Mouse (Mus musculus) midbrain, embryonic 15.5 days (tissue): ENCODE data around the gene Wdfy3. TPM values are rescaled to one million over a fixed set of nuclear protein-coding genes. Genes with fewer than 3 reads are reported as not detected.
A peak's percentile ranks its signal among the peaks of the same experiment; 100 is the strongest.

Experiments
- ATAC-seq: fragments of 200-750 bp; cut with Nextera tagmentation; replicated peaks from 2 replicates; pipeline ENCODE4 v1.8.0; 2017; ENCODE audit warnings: moderate TSS enrichment
- H3K27ac ChIP-seq: fragments of 300-500 bp; sonication (generic); 2 replicates; pipeline ENCODE4 v1.5.1; 2015; ENCODE audit warnings: mild to moderate bottlenecking, inconsistent platforms
- H3K27me3 ChIP-seq: fragments of 300-500 bp; sonication (generic); replicated peaks from 2 replicates; pipeline ENCODE4 v1.6.1; 2015; ENCODE audit warnings: inconsistent platforms
- H3K36me3 ChIP-seq: fragments of 300-500 bp; sonication (generic); replicated peaks from 2 replicates; pipeline ENCODE4 v1.6.1; 2015; ENCODE audit warnings: inconsistent platforms
- H3K4me1 ChIP-seq: fragments of 300-500 bp; sonication (generic); 2 replicates; pipeline ENCODE4 v1.6.1; 2015; ENCODE audit warnings: inconsistent platforms
- H3K4me2 ChIP-seq: fragments of 300-500 bp; sonication (generic); 2 replicates; pipeline ENCODE4 v1.6.1; 2015; ENCODE audit warnings: inconsistent platforms, mild to moderate bottlenecking, moderate library complexity
- H3K4me3 ChIP-seq: fragments of 300-500 bp; sonication (generic); 2 replicates; pipeline ENCODE4 v1.5.1; 2015; ENCODE audit warnings: mild to moderate bottlenecking, inconsistent platforms
- H3K9ac ChIP-seq: fragments of 300-500 bp; sonication (generic); 2 replicates; pipeline ENCODE4 v1.6.1; 2015; ENCODE audit warnings: mild to moderate bottlenecking, inconsistent platforms
- H3K9me3 ChIP-seq: fragments of 300-500 bp; sonication (generic); 2 replicates; pipeline ENCODE4 v1.6.1; 2016; ENCODE audit warnings: inconsistent platforms
- WGBS: fragments of 180-500 bp; shearing (Covaris S2); methylation state at CpG from one replicate; pipeline ENCODE4 v1.1.7; 2015; ENCODE audit warnings: mixed read lengths; 5-methylcytosine and 5-hydroxymethylcytosine counted together
- polyA plus RNA-seq: library from polyadenylated mRNA; unstranded; fragments of >200 nt; fragmentation: Nextera tagmentation; extraction: Ambion mirVana; gene quantifications from 2 replicates; pipeline ENCODE4 v1.2.1, GENCODE M21; 2015

Gene Wdfy3
- polyA plus RNA-seq, 1 experiment from 2014 or later = 33.5 TPM

DNA sequence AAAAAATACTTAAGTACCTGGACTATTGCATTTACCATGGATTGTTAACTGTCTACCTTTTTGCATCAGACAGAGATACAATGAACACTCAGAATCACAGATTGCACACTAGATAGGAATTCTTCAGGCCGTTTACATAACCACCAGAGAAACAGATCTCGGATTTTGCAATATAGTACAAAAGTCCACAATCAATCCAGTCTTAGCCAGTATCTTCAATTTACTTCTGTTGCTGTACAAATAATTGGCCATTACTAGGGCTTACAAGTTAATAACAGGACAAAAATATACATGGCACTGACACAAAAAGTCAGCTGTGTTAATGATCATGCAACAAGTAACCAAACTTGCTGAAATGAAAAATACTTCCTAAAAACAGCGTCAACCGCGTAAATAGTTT, 236.7 kb downstream of the Wdfy3 start:
- H3K4me3 ChIP-seq = no peak overlapping the region
- H3K9ac ChIP-seq = no peak overlapping the region
- H3K27ac ChIP-seq = no peak overlapping the region
- H3K4me2 ChIP-seq = no peak overlapping the region
- no peaks in the 10 kb centered on the region for H3K27me3 ChIP-seq
- no peaks in the 10 kb centered on the region for H3K9me3 ChIP-seq
- no peaks in the 10 kb centered on the region for H3K4me1 ChIP-seq
- WGBS = 94% methylated on average over 5 of the region's 5 CpGs
- peaks cover 37% of the 10 kb centered on the region for H3K36me3 ChIP-seq
- ATAC-seq = no peak

- Histone ChIP-seq H3K4me1 (peaks cover under 1% of the 10 kb centered on the region; the same call in 1 of the 2 replicates), H3K27me3 (no peaks in the 10 kb centered on the region), H3K9me3 (no peaks in the 10 kb centered on the region), H3K36me3 (peaks cover 29% of the 10 kb centered on the region; the same call in 1 of the 2 replicates), H3K4me3 (no peak overlapping the region), H3K9ac (no peak overlapping the region), H3K4me2 (no peak overlapping the region), H3K27ac (no peak overlapping the region)
- no peak for ATAC-seq
- WGBS = 92% methylated on average over 6 of the region's 6 CpGs
These were observed 237.7 kb downstream of the Wdfy3 start for GRCm38 (mm10) chr5:101832042-101832441.

DNA sequence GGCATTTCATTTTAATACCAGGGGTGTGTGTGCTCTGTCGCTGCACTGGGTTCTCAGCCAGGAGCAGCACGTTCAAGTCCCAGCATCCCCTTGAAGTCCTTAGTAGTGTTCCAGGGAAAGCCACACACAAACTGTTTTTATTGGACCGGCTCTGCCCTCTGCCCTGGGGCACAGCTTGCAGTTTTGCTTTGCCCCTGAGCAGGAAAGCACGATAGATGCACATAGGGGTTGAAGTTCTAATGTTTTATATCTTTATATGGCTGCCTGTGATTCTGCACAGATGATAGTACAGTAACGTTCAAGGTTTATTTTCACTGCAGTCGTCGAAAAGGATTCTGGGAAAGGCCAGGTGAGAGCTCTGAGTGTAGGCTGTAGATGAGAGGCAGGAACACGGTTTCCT, 239.5 kb downstream of the Wdfy3 start:
- ATAC-seq = no peak
- 85% methylated on average over 8 of the region's 8 CpGs for WGBS
- Histone ChIP-seq H3K27me3 (no peaks in the 10 kb centered on the region), H3K4me2 (no peak overlapping the region), H3K36me3 (peaks cover 18% of the 10 kb centered on the region; the same call in 1 of the 2 replicates), H3K9ac (no peak overlapping the region), H3K4me3 (no peak overlapping the region), H3K9me3 (no peaks in the 10 kb centered on the region), H3K4me1 (peaks cover 11% of the 10 kb centered on the region), H3K27ac (no peak overlapping the region)

GRCm38 (mm10) chr5:101828932-101829331, 240.8 kb downstream of the Wdfy3 start:
- Histone ChIP-seq H3K27me3 (no peaks in the 10 kb centered on the region; the same call in 1 of the 2 replicates), H3K4me1 (peaks cover 11% of the 10 kb centered on the region), H3K9ac (no peak overlapping the region), H3K9me3 (no peaks in the 10 kb centered on the region), H3K27ac (no peak overlapping the region), H3K4me3 (no peak overlapping the region), H3K36me3 (peaks cover 13% of the 10 kb centered on the region; the same call in 1 of the 2 replicates), H3K4me2 (no peak overlapping the region)
- no peak for ATAC-seq
- 82% methylated on average over 3 of the region's 3 CpGs for WGBS

- WGBS = 46% methylated on average over 12 of the region's 12 CpGs
- H3K9me3 ChIP-seq = no peaks in the 10 kb centered on the region
- H3K4me1 ChIP-seq = peaks cover 11% of the 10 kb centered on the region
- H3K9ac ChIP-seq = no peak overlapping the region
- ATAC-seq = no peak
- no peak overlapping the region for H3K4me3 ChIP-seq
- H3K27me3 ChIP-seq = no peaks in the 10 kb centered on the region; the same call in 1 of the 2 replicates
- H3K36me3 ChIP-seq = 0 out of 2 replicates have a peak, but pooled peaks cover 7% of the 10 kb centered on the region
- H3K4me2 ChIP-seq = no peak overlapping the region
- H3K27ac ChIP-seq = no peak overlapping the region
These were observed 242.2 kb downstream of the Wdfy3 start for GRCm38 (mm10) chr5:101827477-101827876.

DNA sequence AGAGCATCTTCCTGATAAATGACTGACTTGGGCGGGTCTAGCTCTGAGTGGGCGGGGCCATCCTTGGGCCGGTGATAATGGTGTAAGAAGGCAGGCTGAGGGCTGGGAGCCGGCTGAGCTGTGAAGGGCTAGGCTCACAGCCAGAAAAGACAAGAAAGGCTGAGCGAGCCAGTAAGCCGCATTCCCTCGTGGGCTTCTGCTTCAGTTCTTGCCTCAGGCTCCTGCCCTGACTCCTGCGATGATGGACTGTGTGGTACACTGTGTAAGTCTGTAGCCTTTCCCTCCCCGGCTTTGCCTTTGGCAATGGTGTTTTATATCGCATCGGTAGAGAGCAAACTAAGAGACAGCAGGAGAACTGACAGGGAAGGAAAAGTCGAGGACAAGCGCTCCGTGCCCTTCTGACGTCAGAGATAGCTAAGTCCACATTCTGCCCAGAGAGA, 243.2 kb downstream of the Wdfy3 start:
- H3K4me1 ChIP-seq = peaks cover 11% of the 10 kb centered on the region
- peak; percentile 81 for ATAC-seq
- H3K9me3 ChIP-seq = no peaks in the 10 kb centered on the region
- 0 out of 2 replicates have a peak overlapping the region, but pooled peaks have one; percentile 1 for H3K27ac ChIP-seq
- peak overlapping the region; percentile 31 for H3K4me2 ChIP-seq
- 0 out of 2 replicates have a peak overlapping the region, but pooled peaks have one; percentile 1 for H3K4me3 ChIP-seq
- H3K27me3 ChIP-seq = no peaks in the 10 kb centered on the region; the same call in 1 of the 2 replicates
- H3K9ac ChIP-seq = no peak overlapping the region
- WGBS = 4% methylated on average over 15 of the region's 15 CpGs
- 0 out of 2 replicates have a peak, but pooled peaks cover 4% of the 10 kb centered on the region for H3K36me3 ChIP-seq

- Histone ChIP-seq H3K4me2 (no peak overlapping the region), H3K4me3 (no peak overlapping the region), H3K4me1 (peaks cover 11% of the 10 kb centered on the region), H3K27ac (no peak overlapping the region), H3K36me3 (no peaks in the 10 kb centered on the region), H3K9me3 (no peaks in the 10 kb centered on the region), H3K9ac (no peak overlapping the region), H3K27me3 (no peaks in the 10 kb centered on the region; the same call in 1 of the 2 replicates)
- ATAC-seq = no peak
- WGBS = 15% methylated on average over 13 of the region's 13 CpGs
These were observed 244.4 kb downstream of the Wdfy3 start for GRCm38 (mm10) chr5:101825111-101825911.

GRCm38 (mm10) chr5:101822311-101822670, 247.4 kb downstream of the Wdfy3 start:
- Histone ChIP-seq H3K27ac (no peak overlapping the region), H3K36me3 (no peaks in the 10 kb centered on the region), H3K9ac (no peak overlapping the region), H3K4me2 (no peak overlapping the region), H3K4me3 (no peak overlapping the region), H3K4me1 (peaks cover 11% of the 10 kb centered on the region), H3K9me3 (no peaks in the 10 kb centered on the region), H3K27me3 (no peaks in the 10 kb centered on the region; the same call in 1 of the 2 replicates)
- 50% methylated on average over 6 of the region's 6 CpGs for WGBS
- no peak for ATAC-seq

GRCm38 (mm10) chr5:101821491-101822310, 248.0 kb downstream of the Wdfy3 start:
- 63% methylated on average over 17 of the region's 17 CpGs for WGBS
- Histone ChIP-seq H3K4me3 (no peak overlapping the region), H3K36me3 (no peaks in the 10 kb centered on the region), H3K27me3 (no peaks in the 10 kb centered on the region; the same call in 1 of the 2 replicates), H3K4me2 (no peak overlapping the region), H3K9ac (no peak overlapping the region), H3K27ac (no peak overlapping the region), H3K9me3 (no peaks in the 10 kb centered on the region), H3K4me1 (peaks cover 7% of the 10 kb centered on the region)
- ATAC-seq = no peak

DNA sequence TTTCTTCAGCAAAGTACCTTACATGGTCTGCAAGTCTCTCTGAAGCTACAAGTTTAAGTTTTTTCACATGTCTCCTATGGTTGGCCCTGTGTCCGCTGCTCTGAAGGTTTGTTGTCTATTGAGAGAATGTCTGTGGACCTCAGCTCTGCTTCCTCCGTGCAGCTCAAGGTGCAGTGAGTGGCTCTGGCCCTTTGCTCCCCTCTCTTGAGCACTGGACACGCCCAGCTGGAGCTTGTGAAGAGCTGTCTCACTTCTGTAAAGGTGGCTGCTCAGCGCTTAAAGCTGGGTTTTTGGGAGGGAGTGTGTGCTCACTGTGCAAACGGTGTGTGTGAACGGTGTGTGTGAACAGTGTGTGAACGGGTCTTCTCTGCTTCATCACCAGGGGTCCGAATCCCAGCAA, 248.7 kb downstream of the Wdfy3 start:
- 70% methylated on average over 8 of the region's 8 CpGs for WGBS
- no peak overlapping the region for H3K4me3 ChIP-seq
- H3K4me2 ChIP-seq = no peak overlapping the region
- H3K4me1 ChIP-seq = peaks cover under 1% of the 10 kb centered on the region; the same call in 1 of the 2 replicates
- no peak for ATAC-seq
- no peak overlapping the region for H3K27ac ChIP-seq
- no peaks in the 10 kb centered on the region; the same call in 1 of the 2 replicates for H3K27me3 ChIP-seq
- no peak overlapping the region for H3K9ac ChIP-seq
- no peaks in the 10 kb centered on the region for H3K36me3 ChIP-seq
- H3K9me3 ChIP-seq = no peaks in the 10 kb centered on the region

DNA sequence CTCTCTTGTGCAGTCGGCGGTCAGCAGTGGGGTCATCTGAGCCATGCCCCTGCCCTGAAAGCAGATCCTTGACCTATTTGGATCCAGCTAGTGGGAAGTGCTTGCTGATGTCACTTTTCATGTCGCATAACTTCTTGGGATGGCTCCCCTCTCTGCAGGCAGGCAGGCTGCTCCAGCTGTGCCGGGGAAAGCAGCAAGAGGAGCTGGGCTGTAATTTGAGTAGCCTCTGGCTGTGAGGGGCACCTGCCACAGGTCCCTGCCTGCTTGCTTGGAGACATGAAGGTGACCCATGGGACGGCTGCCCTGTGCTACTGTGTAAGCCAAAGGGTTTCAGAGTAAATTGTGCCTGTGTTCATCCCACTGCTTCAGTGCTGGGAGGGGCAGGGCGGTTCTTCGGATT, 249.9 kb downstream of the Wdfy3 start:
- WGBS = 20% methylated on average over 7 of the region's 7 CpGs
- Histone ChIP-seq H3K4me3 (no peak overlapping the region), H3K4me1 (no peaks in the 10 kb centered on the region), H3K27me3 (no peaks in the 10 kb centered on the region; the same call in 1 of the 2 replicates), H3K9me3 (no peaks in the 10 kb centered on the region), H3K27ac (no peak overlapping the region), H3K36me3 (no peaks in the 10 kb centered on the region), H3K4me2 (no peak overlapping the region), H3K9ac (no peak overlapping the region)
- ATAC-seq = no peak

- Histone ChIP-seq H3K36me3 (no peaks in the 10 kb centered on the region), H3K27ac (no peak overlapping the region), H3K4me2 (no peak overlapping the region), H3K9me3 (no peaks in the 10 kb centered on the region), H3K9ac (no peak overlapping the region), H3K4me3 (no peak overlapping the region), H3K4me1 (no peaks in the 10 kb centered on the region), H3K27me3 (no peaks in the 10 kb centered on the region; the same call in 1 of the 2 replicates)
- no peak for ATAC-seq
- 61% methylated on average over 10 of the region's 10 CpGs for WGBS
These were observed 250.5 kb downstream of the Wdfy3 start for GRCm38 (mm10) chr5:101819216-101819615.
